Mouse (Mus musculus): Measurements from ENCODE around the gene Myh8. TPM values are rescaled to one million over a fixed set of nuclear protein-coding genes. Genes with fewer than 3 reads are reported as not detected.
A peak's percentile ranks its signal among the peaks of the same experiment; 100 is the strongest.

Gene Myh8
- polyA plus RNA-seq, 1 experiment = 10.4 TPM

DNA sequence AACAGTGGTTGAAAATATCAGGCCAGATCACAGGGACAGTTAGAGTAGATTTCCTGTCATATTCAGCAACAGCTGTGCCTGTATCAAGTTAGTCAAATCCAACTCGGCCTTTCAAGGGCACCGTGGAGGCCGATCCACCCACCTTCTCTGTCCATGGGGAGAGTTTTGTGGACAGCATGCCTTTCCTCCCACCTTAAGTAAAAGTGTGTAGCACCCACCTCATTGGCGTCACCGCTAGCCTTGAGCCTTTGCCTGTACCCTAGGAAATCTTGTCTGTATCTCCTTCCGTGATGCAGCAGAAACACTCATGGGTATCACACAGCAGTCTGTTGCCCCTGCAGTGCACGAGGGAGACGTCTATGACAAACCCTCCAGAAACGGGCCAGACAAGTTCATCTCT is 40.1 kb upstream of the Myh8 start:
- H3K4me2 ChIP-seq (ENCODE audit: low read depth) = peak overlapping the region; percentile 24
- no peaks in the 10 kb centered on the region for H3K27me3 ChIP-seq (ENCODE audit: control insufficient read depth, insufficient read depth, insufficient read length)
- H3ac ChIP-seq (ENCODE audit: control insufficient read depth, insufficient read length) = no peak overlapping the region
- H3K36me3 ChIP-seq (ENCODE audit: control insufficient read depth, insufficient read depth) = no peaks in the 10 kb centered on the region
- no peaks in the 10 kb centered on the region for H3K79me2 ChIP-seq (ENCODE audit: control insufficient read depth, insufficient read depth)
- TF ChIP-seq MAX (IDR thresholded peaks at IDR 0.05; ENCODE audit: low read depth) (no peak), MYOD1 (IDR thresholded peaks at IDR 0.05; ENCODE audit: control insufficient read depth in 1 of 3, insufficient read length in 2 of 3, low read depth in 2 of 3) (peak in 1 of 3 experiments; percentile 60)
- no peak overlapping the region for H3K4me3 ChIP-seq

DNA sequence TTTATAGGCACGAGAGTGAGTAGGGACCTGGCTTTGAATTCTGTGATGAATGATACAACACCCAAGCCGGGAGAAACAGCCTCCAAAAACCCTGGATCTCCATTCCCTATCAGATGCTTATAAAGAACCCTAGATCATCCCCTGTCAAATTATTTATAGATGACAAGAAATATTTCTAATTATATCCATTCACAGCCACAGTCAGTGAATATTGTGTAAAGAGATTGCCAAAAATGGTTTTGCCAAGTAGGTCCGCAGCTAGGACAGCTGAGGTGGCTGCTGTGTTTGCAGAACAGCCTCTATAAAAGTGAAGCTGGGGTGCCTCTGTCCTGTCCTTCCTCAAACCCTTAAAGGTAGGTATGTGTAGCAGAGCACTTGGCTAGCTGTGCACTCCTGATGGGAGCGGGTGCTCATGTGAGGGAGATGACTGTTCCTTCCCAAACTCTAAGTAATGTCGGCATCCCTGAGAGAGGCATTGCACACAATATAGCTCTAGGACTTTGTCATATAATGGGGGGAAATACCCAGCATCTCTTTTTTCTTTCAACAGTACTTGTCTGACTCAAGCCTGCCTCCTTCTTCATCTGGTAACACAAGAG is 39.3 kb upstream of the Myh8 start, which contains the start of gene Myh4:
Gene Myh4 (plus strand): TSS at position 549 of the 599 bp plus-strand sequence.
- no peak for TF ChIP-seq SRF (IDR thresholded peaks at IDR 0.05; ENCODE audit: control insufficient read depth, insufficient read length, low read depth)
- TF ChIP-seq E2F4 (IDR thresholded peaks at IDR 0.05; ENCODE audit: insufficient read depth) = no peak
- no peak for TF ChIP-seq MYOD1 (IDR thresholded peaks at IDR 0.05; ENCODE audit: control insufficient read depth in 1 of 3, insufficient read length in 2 of 3, low read depth in 2 of 3)
- no peak for TF ChIP-seq POLR2A (IDR thresholded peaks at IDR 0.05; ENCODE audit: insufficient read length, low read depth)
- TF ChIP-seq MYOG (IDR thresholded peaks at IDR 0.05; ENCODE audit: control insufficient read depth in 1 of 3, insufficient read depth in 1 of 3, insufficient read length in 2 of 3, low read depth in 2 of 3) = no peak
- no peak for TF ChIP-seq USF1 (IDR thresholded peaks at IDR 0.05; ENCODE audit: low read depth)
- TF ChIP-seq MAX (IDR thresholded peaks at IDR 0.05; ENCODE audit: low read depth) = no peak
- TF ChIP-seq TCF12 (IDR thresholded peaks at IDR 0.05; ENCODE audit: insufficient read depth, poor library complexity, severe bottlenecking) = no peak
- TF ChIP-seq REST (IDR thresholded peaks at IDR 0.05; ENCODE audit: insufficient read depth, insufficient read length) = no peak
- no peak for TF ChIP-seq POLR2AphosphoS2 (IDR thresholded peaks at IDR 0.05; ENCODE audit: insufficient read length, low read depth)
- TF ChIP-seq TCF3 (IDR thresholded peaks at IDR 0.05; ENCODE audit: insufficient read length, low read depth) = no peak
- TF ChIP-seq CEBPB (IDR thresholded peaks at IDR 0.05; ENCODE audit: insufficient read depth, poor library complexity, severe bottlenecking) = no peak

DNA sequence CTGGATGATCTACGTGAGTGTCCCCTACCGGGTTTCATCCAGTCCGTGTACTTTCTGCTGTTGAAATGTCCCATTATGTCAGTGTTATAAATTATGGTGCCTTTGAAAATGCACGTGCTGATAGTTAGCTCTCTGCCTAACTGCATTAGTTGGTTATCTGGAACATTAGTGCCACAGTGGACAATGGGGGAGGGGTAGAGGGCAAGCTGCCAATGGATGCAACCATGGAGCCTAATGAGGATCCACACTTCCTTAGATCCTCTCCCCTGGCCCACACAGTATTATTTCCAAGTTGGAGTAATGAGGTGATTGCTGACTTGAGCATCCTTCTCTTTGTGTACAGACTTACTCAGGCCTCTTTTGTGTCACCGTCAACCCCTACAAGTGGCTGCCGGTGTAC is 35.9 kb upstream of the Myh8 start:
- no peak overlapping the region for H3ac ChIP-seq (ENCODE audit: control insufficient read depth, insufficient read length)
- H3K4me3 ChIP-seq = no peak overlapping the region

More for the DNA sequence above, 39.3 kb upstream of the Myh8 start, which contains the start of gene Myh4:
- H3K4me2 ChIP-seq (ENCODE audit: low read depth) = peak within 1 kb of the TSS; percentile 24
- no peaks in the 10 kb centered on the region for H3K36me3 ChIP-seq (ENCODE audit: control insufficient read depth, insufficient read depth)
- H3ac ChIP-seq (ENCODE audit: control insufficient read depth, insufficient read length) = no peak within 1 kb of the TSS
- H3K4me3 ChIP-seq = no peak within 1 kb of the TSS
- no peaks in the 10 kb centered on the region for H3K27me3 ChIP-seq (ENCODE audit: control insufficient read depth, insufficient read depth, insufficient read length)
- no peaks in the 10 kb centered on the region for H3K79me2 ChIP-seq (ENCODE audit: control insufficient read depth, insufficient read depth)

DNA sequence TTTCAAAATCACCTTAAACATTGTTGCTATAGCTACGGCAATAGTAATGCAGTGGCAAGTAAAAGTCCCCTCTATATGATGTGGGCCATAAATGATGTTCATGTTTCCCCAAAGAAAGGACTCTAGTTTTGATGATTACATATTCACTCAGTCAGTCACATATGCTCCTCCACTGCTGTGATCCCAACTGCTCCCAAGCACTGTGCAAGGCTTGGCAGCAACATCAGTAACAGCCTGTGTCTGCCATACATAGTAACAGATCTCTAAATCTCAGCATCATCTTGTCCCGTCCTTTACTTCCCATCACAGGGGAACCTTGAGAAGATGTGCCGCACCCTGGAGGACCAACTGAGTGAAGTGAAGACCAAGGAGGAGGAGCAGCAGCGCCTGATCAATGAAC is 23.2 kb upstream of the Myh8 start:
- Histone ChIP-seq H3K79me2 (ENCODE audit: control insufficient read depth, insufficient read depth) (no peaks in the 10 kb centered on the region), H3K27me3 (ENCODE audit: control insufficient read depth, insufficient read depth, insufficient read length) (no peaks in the 10 kb centered on the region), H3K36me3 (ENCODE audit: control insufficient read depth, insufficient read depth) (no peaks in the 10 kb centered on the region), H3ac (ENCODE audit: control insufficient read depth, insufficient read length) (no peak overlapping the region), H3K4me2 (ENCODE audit: low read depth) (no peak overlapping the region), H3K4me3 (no peak overlapping the region)
- TF ChIP-seq TCF3 (IDR thresholded peaks at IDR 0.05; ENCODE audit: insufficient read length, low read depth) (no peak), MYOD1 (IDR thresholded peaks at IDR 0.05; ENCODE audit: control insufficient read depth in 1 of 3, insufficient read length in 2 of 3, low read depth in 2 of 3) (no peak), E2F4 (IDR thresholded peaks at IDR 0.05; ENCODE audit: insufficient read depth) (no peak), MYOG (IDR thresholded peaks at IDR 0.05; ENCODE audit: control insufficient read depth in 1 of 3, insufficient read depth in 1 of 3, insufficient read length in 2 of 3, low read depth in 2 of 3) (no peak), POLR2AphosphoS2 (IDR thresholded peaks at IDR 0.05; ENCODE audit: insufficient read length, low read depth) (no peak), MAX (IDR thresholded peaks at IDR 0.05; ENCODE audit: low read depth) (no peak), POLR2A (IDR thresholded peaks at IDR 0.05; ENCODE audit: insufficient read length, low read depth) (no peak), CEBPB (IDR thresholded peaks at IDR 0.05; ENCODE audit: insufficient read depth, poor library complexity, severe bottlenecking) (no peak), SRF (IDR thresholded peaks at IDR 0.05; ENCODE audit: control insufficient read depth, insufficient read length, low read depth) (no peak), TCF12 (IDR thresholded peaks at IDR 0.05; ENCODE audit: insufficient read depth, poor library complexity, severe bottlenecking) (no peak), REST (IDR thresholded peaks at IDR 0.05; ENCODE audit: insufficient read depth, insufficient read length) (no peak), USF1 (IDR thresholded peaks at IDR 0.05; ENCODE audit: low read depth) (no peak)

More for the DNA sequence above, 35.9 kb upstream of the Myh8 start:
- Histone ChIP-seq H3K36me3 (ENCODE audit: control insufficient read depth, insufficient read depth) (no peaks in the 10 kb centered on the region), H3K4me2 (ENCODE audit: low read depth) (no peak overlapping the region), H3K27me3 (ENCODE audit: control insufficient read depth, insufficient read depth, insufficient read length) (no peaks in the 10 kb centered on the region), H3K79me2 (ENCODE audit: control insufficient read depth, insufficient read depth) (no peaks in the 10 kb centered on the region)
- TF ChIP-seq MYOG (IDR thresholded peaks at IDR 0.05; ENCODE audit: control insufficient read depth in 1 of 3, insufficient read depth in 1 of 3, insufficient read length in 2 of 3, low read depth in 2 of 3) (no peak), E2F4 (IDR thresholded peaks at IDR 0.05; ENCODE audit: insufficient read depth) (no peak), MAX (IDR thresholded peaks at IDR 0.05; ENCODE audit: low read depth) (no peak), SRF (IDR thresholded peaks at IDR 0.05; ENCODE audit: control insufficient read depth, insufficient read length, low read depth) (no peak), REST (IDR thresholded peaks at IDR 0.05; ENCODE audit: insufficient read depth, insufficient read length) (no peak), USF1 (IDR thresholded peaks at IDR 0.05; ENCODE audit: low read depth) (no peak), CEBPB (IDR thresholded peaks at IDR 0.05; ENCODE audit: insufficient read depth, poor library complexity, severe bottlenecking) (no peak), TCF12 (IDR thresholded peaks at IDR 0.05; ENCODE audit: insufficient read depth, poor library complexity, severe bottlenecking) (no peak), TCF3 (IDR thresholded peaks at IDR 0.05; ENCODE audit: insufficient read length, low read depth) (no peak), MYOD1 (IDR thresholded peaks at IDR 0.05; ENCODE audit: control insufficient read depth in 1 of 3, insufficient read length in 2 of 3, low read depth in 2 of 3) (no peak), POLR2A (IDR thresholded peaks at IDR 0.05; ENCODE audit: insufficient read length, low read depth) (no peak), POLR2AphosphoS2 (IDR thresholded peaks at IDR 0.05; ENCODE audit: insufficient read length, low read depth) (no peak)

Data from myocyte (in vitro differentiated cells).